Mouse (Mus musculus) kidney, adult 2 months (tissue): Measurements from ENCODE around the gene Serpina3c.

Source experiments
- CTCF ChIP-seq: fragments of 200-500 bp; conservative IDR thresholded peaks from 2 replicates; pipeline ENCODE4 v1.5.1; 2011; ENCODE audit warnings: low read depth, mild to moderate bottlenecking, control low read depth, low read length, moderate library complexity, mixed read lengths; ENCODE audit not compliant: insufficient read depth, insufficient read length
- POLR2A ChIP-seq: fragments of 200-500 bp; IDR thresholded peaks from one replicate; pipeline ENCODE4 v1.6.1; 2011; ENCODE audit warnings: low read depth, low read length, control low read depth

- TF ChIP-seq CTCF, result no peak
- no peak for TF ChIP-seq POLR2A
Measured at GRCm38 (mm10) chr12:104175636-104176035, 22.0 kb upstream of the Serpina3c start.
